Mouse (Mus musculus) kidney, embryonic 16.5 days (tissue): ENCODE data around the gene Med10. TPM values are rescaled to one million over a fixed set of nuclear protein-coding genes. Genes with fewer than 3 reads are reported as not detected.

ENCODE experiments used
- ATAC-seq: fragments of 200-750 bp; cut with Nextera tagmentation; 2 replicates; pipeline ENCODE4 v1.8.0; 2017; ENCODE audit warnings: moderate TSS enrichment; ENCODE audit not compliant: low FRiP score, low TSS enrichment
- H3K27ac ChIP-seq: fragments of 300-500 bp; sonication (generic); 2 replicates; pipeline ENCODE4 v1.5.1; 2014; ENCODE audit warnings: low read length
- H3K27me3 ChIP-seq: fragments of 300-500 bp; sonication (generic); 2 replicates; pipeline ENCODE4 v1.6.1; 2014; ENCODE audit warnings: low read length, control low read depth, mixed read lengths; ENCODE audit not compliant: insufficient read depth
- H3K36me3 ChIP-seq: fragments of 300-500 bp; sonication (generic); 2 replicates; pipeline ENCODE4 v1.6.1; 2014; ENCODE audit warnings: low read length, control low read depth, mixed read lengths; ENCODE audit not compliant: insufficient read depth
- H3K4me1 ChIP-seq: fragments of 300-500 bp; sonication (generic); 2 replicates; pipeline ENCODE4 v1.6.1; 2014; ENCODE audit warnings: low read length, control low read depth, mixed read lengths; ENCODE audit not compliant: insufficient read depth
- H3K4me2 ChIP-seq: fragments of 300-500 bp; sonication (generic); replicated peaks from 2 replicates; pipeline ENCODE4 v1.6.1; 2014; ENCODE audit warnings: low read depth, low read length
- H3K4me3 ChIP-seq: fragments of 300-500 bp; sonication (generic); 2 replicates; pipeline ENCODE4 v1.5.1; 2014; ENCODE audit warnings: mild to moderate bottlenecking, low read length
- H3K9ac ChIP-seq: fragments of 300-500 bp; sonication (generic); replicated peaks from 2 replicates; pipeline ENCODE4 v1.6.1; 2014; ENCODE audit warnings: low read length
- H3K9me3 ChIP-seq: fragments of 300-500 bp; sonication (generic); 2 replicates; pipeline ENCODE4 v1.6.1; 2016; ENCODE audit warnings: low read length, control low read depth
- WGBS: fragments of 180-500 bp; shearing (Covaris S2); extraction: QIAGEN DNeasy Blood & Tissue Kit; methylation state at CpG from one replicate; pipeline ENCODE4 v1.1.7; 2014; 5-methylcytosine and 5-hydroxymethylcytosine counted together
- polyA plus RNA-seq: library from polyadenylated mRNA; unstranded; fragments of >200 nt; fragmentation: Nextera tagmentation; extraction: Ambion mirVana; gene quantifications from 2 replicates; pipeline ENCODE4 v1.2.1, GENCODE M21; 2015

Gene Med10
- polyA plus RNA-seq: 148 and 153 TPM in 2 replicates

GRCm38 (mm10) chr13:69802095-69802494, at the start of gene Med10:
Med10 (plus strand) TSS chr13:69802395.
- no peak within 1 kb of the TSS for H3K27ac ChIP-seq
- no peaks in the 10 kb centered on the region for H3K9me3 ChIP-seq
- H3K4me2 ChIP-seq: no peak within 1 kb of the TSS
- H3K27me3 ChIP-seq: no peaks in the 10 kb centered on the region
- H3K36me3 ChIP-seq: no peaks in the 10 kb centered on the region
- ATAC-seq: no peak
- H3K4me1 ChIP-seq: no peaks in the 10 kb centered on the region
- no peak within 1 kb of the TSS for H3K9ac ChIP-seq
- no peak within 1 kb of the TSS for H3K4me3 ChIP-seq
- 79% methylated on average over 5 of the region's 5 CpGs for WGBS

GRCm38 (mm10) chr13:69752875-69753274, 49.3 kb upstream of the Med10 start:
- no peaks in the 10 kb centered on the region for H3K4me1 ChIP-seq
- H3K27ac ChIP-seq: no peak overlapping the region
- H3K9me3 ChIP-seq: no peaks in the 10 kb centered on the region
- no peak overlapping the region for H3K4me2 ChIP-seq
- no peak for ATAC-seq
- H3K9ac ChIP-seq: no peak overlapping the region
- H3K27me3 ChIP-seq: no peaks in the 10 kb centered on the region
- no peaks in the 10 kb centered on the region for H3K36me3 ChIP-seq
- H3K4me3 ChIP-seq: no peak overlapping the region
- WGBS: 62% methylated on average over 2 of the region's 2 CpGs

GRCm38 (mm10) chr13:69758979-69759378, 43.2 kb upstream of the Med10 start:
- Histone ChIP-seq H3K9me3 (no peaks in the 10 kb centered on the region), H3K4me3 (no peak overlapping the region), H3K27ac (no peak overlapping the region), H3K36me3 (no peaks in the 10 kb centered on the region), H3K9ac (no peak overlapping the region), H3K4me1 (no peaks in the 10 kb centered on the region), H3K27me3 (no peaks in the 10 kb centered on the region), H3K4me2 (no peak overlapping the region)
- no peak for ATAC-seq
- WGBS: 69% methylated on average over 6 of the region's 6 CpGs

GRCm38 (mm10) chr13:69761393-69761792, 40.8 kb upstream of the Med10 start:
- Histone ChIP-seq H3K4me2 (no peak overlapping the region), H3K27ac (no peak overlapping the region), H3K9ac (no peak overlapping the region), H3K4me3 (no peak overlapping the region), H3K36me3 (no peaks in the 10 kb centered on the region), H3K9me3 (no peaks in the 10 kb centered on the region), H3K27me3 (no peaks in the 10 kb centered on the region), H3K4me1 (no peaks in the 10 kb centered on the region)
- WGBS: 72% methylated on average over 10 of the region's 10 CpGs
- ATAC-seq: no peak

DNA sequence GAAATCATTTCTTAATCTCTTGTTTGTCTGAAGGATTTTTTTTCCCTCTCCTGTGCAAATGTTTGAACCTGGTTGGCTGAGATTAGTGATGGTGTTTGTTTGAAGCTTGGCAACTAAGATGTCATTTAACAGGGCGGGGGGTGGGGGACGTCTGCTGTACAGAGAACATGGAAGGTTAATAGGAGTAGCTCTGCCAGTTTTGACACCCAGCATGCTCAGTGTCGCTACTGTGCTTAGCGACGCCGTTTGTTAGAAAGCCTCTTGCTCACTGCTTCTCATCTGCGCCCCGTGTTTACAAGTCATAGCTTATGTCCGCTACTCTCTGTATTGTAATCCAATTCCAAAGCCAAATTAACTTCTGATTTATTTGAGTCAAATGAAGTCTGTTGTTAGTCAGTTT, 37.5 kb upstream of the Med10 start:
- WGBS: 73% methylated on average over 9 of the region's 9 CpGs
- Histone ChIP-seq H3K4me1 (no peaks in the 10 kb centered on the region), H3K36me3 (no peaks in the 10 kb centered on the region), H3K9me3 (no peaks in the 10 kb centered on the region), H3K27me3 (no peaks in the 10 kb centered on the region), H3K4me3 (no peak overlapping the region), H3K4me2 (no peak overlapping the region), H3K27ac (no peak overlapping the region), H3K9ac (no peak overlapping the region)
- ATAC-seq: no peak

DNA sequence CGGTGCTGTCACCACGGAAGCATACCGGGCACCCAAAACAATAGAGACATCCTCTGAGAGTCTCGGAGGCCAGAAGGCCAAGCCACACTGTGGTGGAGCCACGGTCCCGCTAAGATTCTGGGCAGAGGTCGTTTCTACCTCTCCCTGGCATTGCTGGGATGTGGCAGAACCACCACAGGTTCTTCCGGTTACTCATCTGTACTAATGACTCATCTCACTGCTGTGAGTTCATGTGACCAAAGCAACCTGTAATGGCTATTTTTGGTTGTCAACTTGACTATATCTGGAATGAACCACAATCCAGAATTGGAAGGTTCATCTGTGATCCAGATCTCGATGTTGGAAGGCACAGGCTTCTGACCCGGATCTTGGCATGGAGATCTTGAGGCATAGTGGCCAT, 34.0 kb upstream of the Med10 start:
- Histone ChIP-seq H3K4me1 (no peaks in the 10 kb centered on the region), H3K9me3 (no peaks in the 10 kb centered on the region), H3K9ac (no peak overlapping the region), H3K27me3 (no peaks in the 10 kb centered on the region), H3K4me3 (no peak overlapping the region), H3K36me3 (no peaks in the 10 kb centered on the region), H3K27ac (no peak overlapping the region), H3K4me2 (no peak overlapping the region)
- ATAC-seq: no peak
- WGBS: 91% methylated on average over 10 of the region's 10 CpGs

DNA sequence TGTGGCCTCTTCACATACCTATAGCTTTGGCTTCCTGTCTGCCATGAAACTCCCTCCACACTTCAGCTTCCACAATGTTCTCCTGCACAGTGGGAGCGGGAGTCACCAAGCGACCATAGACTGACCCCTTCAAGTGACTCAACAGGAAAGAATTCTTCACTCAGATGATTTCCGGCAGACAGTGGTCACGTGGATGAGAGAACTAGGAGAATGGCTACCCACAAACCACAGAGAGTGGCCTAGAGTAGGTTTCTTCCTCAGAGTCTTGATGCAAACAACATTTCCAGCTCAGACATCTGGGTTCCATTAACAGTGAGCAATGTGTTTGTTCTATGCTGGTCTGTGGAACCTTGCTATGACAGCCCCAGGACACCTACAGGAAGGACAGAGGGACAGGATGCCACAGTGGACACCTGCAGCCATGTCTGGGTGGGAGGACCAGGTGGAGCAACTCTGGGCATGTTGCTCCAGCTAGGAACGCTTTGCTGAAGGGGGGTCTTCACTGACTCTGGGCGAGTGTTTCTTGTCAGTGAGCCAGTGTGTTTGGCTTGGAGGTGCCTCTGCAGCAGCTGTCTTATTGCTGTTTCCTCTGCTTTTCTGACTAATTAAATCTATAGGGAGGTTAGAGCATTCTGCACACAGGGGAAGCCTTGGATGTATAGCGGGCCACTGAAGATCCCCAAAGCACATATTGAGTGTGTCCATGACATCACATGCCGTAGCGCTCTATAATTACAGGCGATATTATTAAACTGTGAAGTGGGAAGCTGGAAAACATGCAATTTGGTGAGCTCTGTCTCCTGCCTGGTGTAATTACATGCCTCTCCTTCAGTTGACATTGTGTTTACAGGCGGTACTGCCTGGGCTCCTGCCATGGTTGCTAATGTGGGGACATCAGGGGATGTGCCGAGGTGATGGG, 31.4 kb upstream of the Med10 start:
- Histone ChIP-seq H3K4me2 (no peak overlapping the region), H3K9ac (no peak overlapping the region), H3K4me3 (no peak overlapping the region), H3K9me3 (no peaks in the 10 kb centered on the region), H3K36me3 (no peaks in the 10 kb centered on the region), H3K27me3 (no peaks in the 10 kb centered on the region), H3K4me1 (no peaks in the 10 kb centered on the region), H3K27ac (no peak overlapping the region)
- WGBS: 74% methylated on average over 12 of the region's 12 CpGs
- no peak for ATAC-seq

- Histone ChIP-seq H3K4me1 (no peaks in the 10 kb centered on the region), H3K4me3 (no peak overlapping the region), H3K27me3 (no peaks in the 10 kb centered on the region), H3K36me3 (no peaks in the 10 kb centered on the region), H3K4me2 (no peak overlapping the region), H3K9me3 (no peaks in the 10 kb centered on the region), H3K27ac (no peak overlapping the region), H3K9ac (no peak overlapping the region)
- ATAC-seq: no peak
- 90% methylated on average over 4 of the region's 4 CpGs for WGBS
These were observed 29.8 kb upstream of the Med10 start for GRCm38 (mm10) chr13:69772358-69772757.

GRCm38 (mm10) chr13:69778221-69778620, 24.0 kb upstream of the Med10 start:
- no peaks in the 10 kb centered on the region for H3K9me3 ChIP-seq
- no peak overlapping the region for H3K4me3 ChIP-seq
- H3K4me1 ChIP-seq: no peaks in the 10 kb centered on the region
- H3K27ac ChIP-seq: no peak overlapping the region
- no peak for ATAC-seq
- no peaks in the 10 kb centered on the region for H3K27me3 ChIP-seq
- no peak overlapping the region for H3K4me2 ChIP-seq
- no peak overlapping the region for H3K9ac ChIP-seq
- WGBS: 93% methylated on average over 19 of the region's 19 CpGs
- H3K36me3 ChIP-seq: no peaks in the 10 kb centered on the region

DNA sequence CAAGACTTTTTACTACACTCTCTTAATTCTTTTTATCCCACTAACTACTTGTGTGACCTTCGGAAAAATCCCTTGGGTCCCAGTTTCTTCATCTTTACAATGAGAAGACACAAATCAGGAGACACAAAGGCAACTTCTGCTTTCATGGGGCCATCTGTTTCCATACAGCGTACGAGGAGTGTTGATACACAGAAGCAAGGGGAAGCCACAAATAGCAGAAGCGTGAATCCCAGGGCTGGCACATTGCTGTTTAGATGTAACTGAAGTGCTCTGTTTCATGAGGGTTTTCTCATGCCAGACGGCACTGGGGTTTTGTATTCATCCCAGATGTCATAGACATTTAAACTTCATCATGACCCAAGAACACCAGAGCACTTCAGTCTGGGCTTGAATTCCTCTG, 13.5 kb upstream of the Med10 start:
- H3K4me3 ChIP-seq: no peak overlapping the region

More for the DNA sequence above, 13.5 kb upstream of the Med10 start:
- Histone ChIP-seq H3K27me3 (no peaks in the 10 kb centered on the region), H3K27ac (no peak overlapping the region), H3K4me2 (no peak overlapping the region), H3K4me1 (no peaks in the 10 kb centered on the region), H3K36me3 (no peaks in the 10 kb centered on the region), H3K9ac (no peak overlapping the region), H3K9me3 (no peaks in the 10 kb centered on the region)
- ATAC-seq: no peak
- WGBS: 87% methylated on average over 5 of the region's 5 CpGs
